Mouse (Mus musculus): Measurements from ENCODE around the gene Ccdc185.

GRCm38 (mm10) chr1:182794628-182795027 lies 45.6 kb upstream of the Ccdc185 start:
- TF ChIP-seq POLR2A (IDR thresholded peaks at IDR 0.05; ENCODE audit: borderline replicate concordance, extremely low read depth, insufficient read depth, insufficient read length, poor library complexity, severe bottlenecking) = no peak
- TF ChIP-seq CTCF (IDR thresholded peaks at IDR 0.05; ENCODE audit: borderline replicate concordance, extremely low read depth, insufficient read depth, insufficient read length) = no peak
